Mouse (Mus musculus) left cerebral cortex, adult 11 months (tissue): ENCODE data around the gene Patj.
A peak's percentile ranks its signal among the peaks of the same experiment; 100 is the strongest.

Experiments
- DNase-seq: peaks from one replicate; pipeline ENCODE4 v3.0.0; 2022; ENCODE audit warnings: low spot score

The Patj gene

DNA sequence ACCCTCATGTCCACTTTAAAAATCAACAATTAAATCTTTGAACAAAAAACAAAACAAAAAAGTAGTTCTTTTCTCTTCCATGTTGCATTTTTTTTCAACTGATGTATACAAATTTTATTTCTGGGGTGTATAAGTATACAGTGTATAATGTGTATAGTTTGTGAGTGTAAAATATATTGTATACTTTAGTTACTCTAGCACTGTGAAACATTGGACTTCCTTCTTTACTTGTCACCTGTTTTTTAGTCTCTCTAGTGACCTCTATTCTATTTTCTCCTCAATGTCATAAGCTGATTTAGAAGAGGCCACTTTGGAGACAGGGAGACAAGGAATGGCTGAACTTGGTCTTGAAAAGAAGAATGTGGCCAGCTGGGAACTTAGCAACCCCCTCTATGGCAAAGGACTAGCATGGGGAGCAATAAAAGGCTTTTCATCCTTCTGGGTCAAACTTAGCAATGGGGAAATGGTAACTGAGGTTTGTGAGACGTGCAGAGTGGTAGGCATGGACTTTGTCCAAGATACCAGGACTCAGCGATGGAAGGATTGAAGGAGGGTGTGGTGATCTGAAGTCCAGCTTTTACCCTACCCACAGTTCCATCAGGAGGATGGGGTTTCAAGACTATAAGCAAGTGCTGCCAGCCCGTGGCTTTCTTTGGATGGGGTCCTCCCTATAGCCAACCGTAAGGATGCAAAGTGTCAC lies 54.1 kb downstream of the Patj start:
- no peak for DNase-seq

DNA sequence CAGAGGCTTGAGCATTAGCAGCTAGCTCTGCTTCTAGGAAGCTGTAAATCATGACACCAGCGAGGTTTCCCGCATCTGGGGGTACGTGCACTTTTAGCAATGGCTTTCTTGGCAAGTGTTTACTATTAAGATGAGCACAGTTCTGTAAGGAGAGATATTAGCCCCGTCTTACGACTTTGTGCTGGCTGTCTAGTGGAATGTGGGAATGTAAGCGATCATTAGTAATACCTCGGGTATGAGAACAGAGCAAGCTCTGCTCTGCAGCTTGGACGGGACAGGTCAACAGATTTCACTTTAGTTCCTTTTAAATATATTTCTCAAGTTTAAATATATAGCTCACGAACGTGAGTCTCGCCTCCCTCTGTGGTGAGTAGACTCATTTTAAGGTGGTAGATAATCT lies 54.7 kb downstream of the Patj start:
- no peak for DNase-seq

DNA sequence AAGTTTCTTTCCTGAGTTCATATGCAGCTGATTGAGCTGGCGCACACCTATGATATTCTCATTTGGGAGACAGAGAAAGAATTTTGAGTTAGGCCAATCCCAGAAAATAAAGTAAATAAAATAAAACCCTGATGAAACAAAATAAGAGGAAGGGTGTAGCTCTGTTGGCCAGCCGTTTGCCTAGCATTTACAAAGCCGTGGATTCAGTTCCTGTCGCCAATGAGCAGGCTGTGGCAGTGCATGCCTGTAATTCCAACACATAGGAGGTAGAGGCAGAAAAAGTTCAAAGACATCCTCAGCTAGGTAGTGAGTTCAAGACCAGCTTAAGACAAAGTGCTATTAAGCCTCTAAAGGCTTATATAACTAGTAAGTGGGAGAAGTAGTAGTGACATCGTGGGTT lies 55.2 kb downstream of the Patj start:
- DNase-seq, result no peak

DNA sequence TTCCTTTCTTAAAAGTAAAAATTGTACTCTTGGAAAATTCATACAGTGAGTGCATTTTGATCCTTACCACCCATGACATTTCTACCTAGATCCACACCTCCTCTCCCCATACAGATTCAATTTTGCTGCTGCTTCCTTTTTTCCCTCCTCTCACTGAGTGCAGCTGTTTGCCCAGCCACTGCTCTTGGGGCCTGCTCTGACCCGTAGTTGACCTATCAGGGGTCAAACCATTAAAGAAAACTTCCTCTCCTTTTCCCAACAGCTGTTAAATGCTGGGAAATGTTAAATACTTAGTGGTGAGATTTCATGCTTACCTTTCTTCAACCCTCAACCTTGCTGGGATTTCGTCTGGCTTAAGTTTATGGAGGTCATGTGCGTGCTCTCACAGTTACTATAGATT lies 55.7 kb downstream of the Patj start:
- DNase-seq, result no peak

DNA sequence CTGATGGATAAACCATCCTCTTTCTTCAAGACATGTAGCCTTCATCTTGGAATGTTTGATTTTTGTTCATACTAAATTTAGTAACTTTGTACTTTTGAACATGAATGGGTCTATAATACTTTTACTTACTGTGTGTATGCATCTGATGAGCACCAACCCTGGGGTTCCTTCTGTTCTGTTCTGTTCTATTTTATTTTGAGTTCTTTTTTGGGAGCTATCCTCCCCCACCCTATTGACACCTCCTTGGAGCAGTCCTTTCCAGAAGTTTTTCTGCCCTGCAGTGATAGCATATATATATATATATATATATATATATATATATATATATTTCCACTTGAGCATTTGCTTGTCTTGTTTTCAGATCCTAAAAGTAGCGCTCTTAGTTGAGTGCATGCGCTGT lies 57.1 kb downstream of the Patj start:
- DNase-seq, result no peak

DNA sequence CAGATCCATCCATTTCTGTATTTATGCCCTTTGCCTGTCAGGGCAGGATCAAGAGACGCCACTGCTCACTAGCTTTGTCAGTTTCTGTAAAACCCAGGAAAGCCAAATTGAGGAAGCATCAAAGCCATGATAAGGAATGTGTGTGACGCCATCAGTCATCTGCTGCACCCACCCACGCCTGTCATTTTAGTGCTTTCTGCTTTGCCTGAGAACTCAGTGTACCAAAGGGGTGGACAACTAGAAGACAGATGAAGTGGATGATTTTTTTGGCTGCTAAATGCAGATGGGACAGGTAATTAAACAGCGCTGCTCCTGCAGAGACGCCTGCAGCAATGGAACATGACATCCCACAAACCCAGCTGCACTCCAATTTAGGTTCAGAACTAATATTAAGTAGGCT lies 57.6 kb downstream of the Patj start:
- peak; percentile 48 for DNase-seq

DNA sequence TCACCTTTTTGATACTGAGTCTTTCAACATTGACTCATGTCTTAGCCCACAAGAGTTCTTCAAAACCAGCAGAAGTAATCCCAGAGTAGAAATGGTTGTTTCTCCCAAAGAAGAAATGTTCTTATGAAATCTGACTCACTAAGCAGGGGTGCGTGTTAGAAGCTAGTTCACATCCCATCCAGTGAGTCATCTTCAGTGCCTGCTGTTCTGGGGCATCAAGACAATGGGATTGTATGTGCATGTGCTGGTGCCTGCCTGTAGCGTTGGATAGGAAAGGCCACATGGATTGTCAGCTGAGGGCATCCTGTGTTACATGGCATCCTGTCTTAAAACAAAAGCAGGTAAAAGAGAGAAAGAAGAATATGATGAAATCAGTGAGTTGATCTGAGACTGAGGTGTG lies 59.8 kb downstream of the Patj start:
- DNase-seq, result no peak

DNA sequence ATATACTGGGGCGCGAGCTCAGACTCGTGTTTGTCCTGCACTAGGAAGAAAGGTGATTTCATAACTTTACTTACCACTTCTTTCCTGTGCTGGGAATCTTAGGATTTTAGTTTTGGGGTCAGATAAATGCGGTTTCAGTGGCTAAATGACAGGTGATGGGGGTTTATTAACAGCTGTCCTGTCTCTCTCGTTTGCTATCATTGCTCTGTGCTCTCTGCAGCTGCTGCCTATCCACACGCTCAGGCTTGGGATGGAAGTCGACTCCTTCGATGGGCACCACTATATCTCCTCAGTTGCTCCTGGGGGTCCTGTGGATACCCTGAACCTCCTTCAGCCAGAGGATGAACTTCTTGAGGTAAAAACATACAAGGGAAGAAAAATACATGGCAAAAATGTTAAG lies 60.3 kb downstream of the Patj start:
- no peak for DNase-seq

DNA sequence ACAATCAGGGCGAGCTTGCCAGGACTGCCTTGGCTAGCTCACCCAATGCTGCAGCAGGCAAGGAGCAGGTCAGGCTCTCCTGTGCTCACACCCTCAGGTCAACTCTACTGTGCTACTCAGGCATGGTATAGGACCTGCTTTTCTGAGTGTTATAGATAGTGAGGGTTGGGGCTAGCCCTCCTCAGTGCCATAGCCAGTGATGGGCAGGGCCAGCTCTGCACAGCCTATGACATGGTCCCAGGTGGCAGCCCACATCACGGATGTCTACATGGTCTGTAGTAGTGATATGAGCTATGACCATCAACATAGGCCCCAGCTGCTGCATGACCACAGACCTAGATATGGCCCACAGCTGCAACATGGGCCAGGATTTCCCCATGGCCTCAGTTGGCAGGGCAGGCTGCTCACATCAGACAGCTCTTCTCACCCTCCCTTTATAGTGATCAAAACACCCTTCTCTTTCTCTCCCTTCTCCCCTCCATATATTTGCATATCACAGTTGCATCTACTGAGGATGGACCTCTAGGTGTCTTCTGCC lies 66.3 kb downstream of the Patj start:
- no peak for DNase-seq

DNA sequence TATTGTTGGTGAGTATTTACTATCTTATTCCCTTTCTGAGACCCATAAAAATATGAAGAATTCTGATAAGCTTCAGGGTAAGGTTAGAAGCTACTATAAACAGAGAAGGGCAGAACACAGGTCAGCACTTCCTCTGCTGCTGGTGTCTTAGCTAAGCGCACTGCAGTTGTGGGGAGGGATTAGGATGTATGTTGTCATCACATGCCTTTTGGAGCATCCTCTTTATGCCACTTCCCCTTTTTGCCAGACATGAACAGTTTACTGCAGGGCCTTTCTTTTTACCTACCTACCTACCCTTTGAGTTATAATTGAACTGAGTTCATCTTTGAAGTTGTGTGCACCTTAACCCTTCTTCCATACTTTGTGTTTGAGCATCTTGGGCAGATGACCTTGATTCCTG lies 69.9 kb downstream of the Patj start:
- DNase-seq, result no peak

DNA sequence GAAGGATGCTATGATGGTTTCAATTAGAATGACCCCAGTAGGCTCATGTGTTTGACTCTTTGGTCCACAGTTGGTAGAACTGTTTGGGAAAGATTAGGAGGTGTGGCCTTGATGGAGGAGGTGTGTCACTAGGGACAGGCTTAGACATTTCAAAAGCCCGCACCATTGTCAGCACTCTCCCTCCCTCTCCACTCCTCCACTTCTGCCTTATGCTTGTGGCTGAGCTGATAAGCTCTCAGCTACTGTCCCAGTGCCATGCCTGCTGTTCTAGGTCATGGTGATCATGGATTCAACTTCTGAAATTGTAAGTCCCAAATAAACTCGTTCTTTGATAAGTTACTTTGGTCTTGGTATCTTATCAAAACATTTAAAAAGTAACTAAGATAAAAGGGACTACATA lies 70.3 kb downstream of the Patj start:
- DNase-seq, result no peak

DNA sequence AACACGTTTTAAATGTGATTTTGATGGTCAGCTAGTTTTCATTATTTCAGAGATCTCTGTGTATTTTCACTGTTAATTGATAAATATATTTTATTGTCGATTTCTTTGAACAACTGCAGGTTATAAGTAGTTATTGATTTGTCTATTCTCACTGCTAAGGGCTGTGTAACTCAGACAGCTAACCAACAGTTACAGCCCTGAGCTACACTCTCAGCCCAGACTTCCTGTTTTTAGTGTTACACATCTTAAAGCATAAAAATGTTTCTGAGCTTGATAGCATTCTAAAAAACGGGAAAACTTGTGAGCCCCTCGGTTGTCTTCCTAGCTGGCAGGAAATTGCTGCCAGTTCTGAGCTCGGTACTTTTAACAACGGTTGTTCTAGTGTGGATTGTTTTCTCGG lies 75.8 kb downstream of the Patj start:
- no peak for DNase-seq

DNA sequence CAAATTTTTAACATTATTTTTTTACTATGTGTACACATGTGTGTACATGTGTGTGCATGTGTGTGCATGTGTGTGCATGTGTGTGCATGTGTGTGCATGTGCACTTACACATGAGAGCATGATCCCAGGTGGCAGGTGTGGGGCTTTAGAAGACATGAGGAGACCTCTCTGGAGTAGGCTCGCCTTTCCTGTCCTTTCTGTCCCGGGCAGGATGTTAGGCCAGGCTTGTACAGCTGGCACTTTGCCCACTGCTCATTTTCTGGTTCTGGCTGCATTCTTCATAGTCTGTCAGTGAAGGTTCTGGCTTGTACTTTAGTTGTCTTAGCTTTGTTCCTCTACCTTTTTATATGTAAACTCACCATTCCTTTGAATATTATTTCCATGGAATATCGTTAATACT lies 77.9 kb downstream of the Patj start:
- no peak for DNase-seq

DNA sequence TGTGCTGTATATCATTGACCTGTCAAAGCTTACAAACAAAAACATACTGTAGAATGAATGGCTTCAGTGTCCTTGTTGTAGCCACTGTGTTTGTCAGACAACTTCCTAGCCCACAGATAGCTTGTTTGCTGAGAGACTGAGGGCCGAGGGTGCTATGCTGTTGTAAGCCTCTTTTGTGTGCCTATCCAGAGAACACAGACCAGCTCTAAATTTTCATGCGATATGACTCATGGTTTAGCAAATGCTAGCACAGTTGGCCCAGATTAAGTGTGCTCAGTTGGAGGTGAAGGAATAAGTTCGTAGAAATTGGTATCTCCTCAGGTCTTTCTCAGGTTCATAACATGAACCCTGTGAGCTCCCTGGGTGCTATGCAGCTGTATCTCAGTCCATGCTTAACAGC lies 82.4 kb downstream of the Patj start:
- DNase-seq, result no peak

DNA sequence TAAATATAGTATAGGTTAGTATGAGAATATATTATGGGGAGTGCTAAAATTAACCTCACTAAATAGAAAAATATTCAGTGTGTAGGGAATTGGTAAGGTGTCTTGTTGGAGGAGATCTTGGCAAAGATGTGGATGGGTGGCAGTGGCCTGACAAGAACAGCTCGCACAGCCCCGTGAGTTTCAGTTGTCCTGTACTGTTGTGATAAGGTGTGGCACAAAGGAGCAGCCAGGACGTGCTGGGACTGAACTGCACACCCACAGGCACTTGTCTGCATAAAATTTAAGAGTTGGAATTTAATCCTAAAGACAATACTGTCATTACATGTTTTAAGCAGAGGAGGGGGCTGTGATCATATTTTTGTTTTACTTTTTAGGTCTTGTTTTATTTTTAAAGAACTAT lies 90.9 kb downstream of the Patj start:
- no peak for DNase-seq

DNA sequence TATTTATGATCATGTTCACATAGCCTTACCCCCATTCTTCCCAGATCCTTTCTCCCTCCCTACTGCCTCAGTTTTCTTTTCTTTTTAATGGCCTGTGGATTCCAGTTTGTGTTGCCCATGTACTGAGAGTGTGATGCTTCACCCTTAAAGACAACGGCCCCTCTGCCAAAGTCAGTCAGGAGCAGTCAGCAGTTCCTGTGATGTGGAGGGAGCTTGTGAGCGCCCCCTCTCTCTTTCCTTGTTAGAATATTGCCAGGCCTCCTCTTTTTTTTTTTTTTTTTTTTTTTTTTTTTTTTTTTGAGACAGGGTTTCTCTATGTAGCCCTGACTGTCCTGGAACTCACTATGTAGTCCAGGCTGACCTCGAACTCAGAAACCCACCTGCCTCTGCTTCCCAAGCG lies 91.3 kb downstream of the Patj start:
- no peak for DNase-seq

DNA sequence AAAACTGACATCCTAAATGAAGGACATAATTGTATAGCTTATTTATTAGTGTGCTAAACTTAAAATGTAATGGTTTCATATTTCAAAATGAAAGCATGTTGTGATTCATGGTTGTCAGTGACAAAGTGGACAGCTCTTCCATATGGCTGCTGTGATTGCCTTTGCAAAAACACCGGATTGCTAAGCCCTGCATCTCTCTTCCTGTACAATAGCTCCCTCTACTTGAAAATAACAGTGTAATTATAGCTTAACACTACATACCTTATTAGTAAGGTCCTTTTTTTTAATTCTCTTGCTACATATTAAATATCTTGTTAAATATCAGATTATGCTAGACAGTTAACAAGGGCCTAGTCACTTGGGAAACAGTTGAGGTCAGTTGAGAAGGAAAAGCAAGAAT lies 93.8 kb downstream of the Patj start:
- no peak for DNase-seq

DNA sequence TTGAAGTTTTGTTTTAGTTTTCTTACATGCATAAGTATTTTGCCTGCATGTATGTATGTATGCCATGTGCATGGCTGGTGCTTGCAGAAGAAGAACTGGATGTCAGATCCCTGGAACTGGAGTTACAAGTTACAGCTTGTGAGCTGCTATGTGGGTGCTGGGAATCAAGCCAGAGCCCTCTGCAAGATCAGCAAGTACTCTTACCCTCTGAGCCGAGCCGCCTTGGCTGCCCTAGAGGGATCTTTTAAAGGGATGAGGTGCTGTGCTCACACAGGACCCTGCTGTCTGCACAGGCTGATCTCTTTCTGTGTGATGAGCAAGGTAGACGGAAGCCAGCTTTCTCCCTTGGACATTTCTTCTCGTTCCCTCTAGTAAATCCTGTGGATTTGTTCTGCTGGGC lies 102.8 kb downstream of the Patj start:
- DNase-seq, result no peak

DNA sequence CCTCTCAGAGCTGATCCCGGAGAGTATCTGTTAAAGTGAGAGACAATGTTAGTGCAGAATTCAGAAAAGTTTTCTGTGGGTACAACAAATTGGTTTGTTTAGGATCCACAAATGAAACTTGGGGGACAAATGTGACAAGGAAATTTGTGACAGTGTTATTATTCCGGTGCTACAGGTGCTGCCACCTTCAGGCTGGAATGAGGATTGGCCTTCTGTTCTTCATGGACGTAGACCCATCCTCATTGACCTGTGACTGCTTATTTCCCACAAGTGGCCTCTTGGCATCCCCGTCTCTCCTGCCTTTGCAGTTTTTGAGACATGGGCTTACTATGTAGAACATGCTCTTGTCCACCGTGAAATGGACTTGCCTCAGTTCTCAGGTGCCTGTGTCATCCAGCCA lies 104.6 kb downstream of the Patj start:
- DNase-seq, result no peak

DNA sequence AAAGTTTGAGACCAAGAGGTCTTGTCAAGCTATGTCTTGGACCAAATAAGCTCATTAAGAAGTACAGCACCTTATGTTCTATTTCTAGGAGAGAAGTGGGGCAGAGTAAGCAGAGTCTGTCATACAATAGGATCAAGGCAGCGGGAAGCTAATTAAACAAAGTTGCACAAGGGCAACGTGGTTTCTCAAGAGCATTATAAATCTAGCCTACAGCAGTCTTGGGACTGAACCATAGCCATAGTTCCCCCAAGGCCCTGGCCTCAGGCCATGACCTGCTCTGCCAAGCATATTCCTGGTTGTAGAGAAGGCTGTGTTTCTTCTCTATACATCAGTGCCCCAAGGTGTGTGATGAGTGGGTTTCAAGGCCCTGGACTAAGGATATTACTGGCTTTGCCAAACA lies 105.3 kb downstream of the Patj start:
- DNase-seq, result no peak

DNA sequence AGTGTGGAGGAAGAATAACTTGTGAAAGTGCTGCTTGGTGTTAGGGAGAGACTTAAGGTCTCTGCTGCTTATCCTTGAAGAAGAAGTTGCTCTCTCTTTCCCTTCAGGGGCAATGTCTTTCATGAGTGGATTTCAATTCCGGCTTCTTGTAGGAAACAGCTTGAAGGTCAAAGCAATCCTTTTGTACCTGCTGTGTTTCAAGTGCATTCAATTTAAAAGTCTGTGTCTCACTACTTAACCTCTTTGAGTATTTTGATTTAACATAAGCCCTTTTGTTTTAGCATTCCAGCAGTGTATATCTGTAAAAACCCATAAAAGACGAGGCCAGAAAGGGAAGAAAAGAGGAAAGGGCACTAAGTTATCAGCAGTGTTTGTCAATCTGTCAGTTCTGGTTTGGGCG lies 109.2 kb downstream of the Patj start:
- DNase-seq, result no peak

DNA sequence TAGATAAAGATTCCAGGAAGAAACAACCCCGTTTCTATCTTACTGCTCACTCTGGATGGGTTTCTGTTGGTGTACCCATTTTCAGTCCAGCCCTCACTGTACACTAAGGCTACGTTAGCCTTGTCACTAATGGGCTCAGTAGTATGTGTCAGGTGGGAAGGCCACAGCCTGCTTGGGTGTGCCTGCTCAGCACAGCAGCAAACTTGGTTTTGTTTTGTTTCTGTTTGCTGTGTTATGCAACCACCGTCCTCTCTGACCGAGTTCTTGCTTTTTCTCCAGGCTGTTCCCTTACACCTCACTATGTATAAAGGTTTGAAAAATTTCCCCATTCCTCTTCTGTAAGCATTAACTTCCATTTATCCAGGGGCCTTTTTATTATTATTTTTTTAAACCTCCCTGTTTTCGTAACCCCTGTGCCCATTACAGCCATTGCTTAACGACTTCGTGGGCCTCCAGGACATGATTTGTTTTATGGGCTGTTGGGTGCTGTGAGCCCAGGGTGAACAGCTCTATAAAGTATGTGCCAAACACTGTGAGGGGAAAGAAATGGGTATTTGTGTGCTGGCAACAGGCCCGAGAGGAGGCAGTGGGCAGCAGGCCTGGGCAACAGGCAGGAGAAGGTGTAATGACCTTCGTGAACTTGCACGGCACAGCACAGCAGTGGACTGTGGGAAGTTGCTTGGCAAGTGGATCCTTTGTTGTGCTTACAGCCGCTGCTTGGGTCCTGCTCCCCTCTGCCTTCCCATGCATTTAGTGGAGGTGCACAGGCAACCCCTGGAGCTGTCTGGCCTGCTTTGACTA lies 113.1 kb downstream of the Patj start:
- no peak for DNase-seq

DNA sequence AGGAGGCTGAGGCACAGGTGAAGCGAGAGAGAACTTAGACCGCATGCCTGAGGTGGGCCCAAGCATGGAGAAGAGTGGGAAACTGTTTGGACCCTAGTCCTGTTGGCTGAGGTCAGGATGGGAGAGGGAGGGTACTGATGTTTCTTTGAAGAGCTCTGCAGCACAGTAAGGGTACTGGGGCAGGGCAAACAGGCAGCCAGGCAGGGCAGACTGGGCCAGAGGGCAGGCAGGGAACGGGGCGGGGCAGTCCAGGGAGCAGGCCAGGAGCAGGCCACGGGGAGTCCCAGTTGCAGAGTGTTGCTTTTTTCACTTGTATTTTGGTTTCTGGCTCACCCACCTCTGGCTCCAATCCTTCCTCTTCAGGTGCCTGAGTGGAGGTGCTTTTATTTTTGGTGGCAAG lies 114.4 kb downstream of the Patj start:
- no peak for DNase-seq

DNA sequence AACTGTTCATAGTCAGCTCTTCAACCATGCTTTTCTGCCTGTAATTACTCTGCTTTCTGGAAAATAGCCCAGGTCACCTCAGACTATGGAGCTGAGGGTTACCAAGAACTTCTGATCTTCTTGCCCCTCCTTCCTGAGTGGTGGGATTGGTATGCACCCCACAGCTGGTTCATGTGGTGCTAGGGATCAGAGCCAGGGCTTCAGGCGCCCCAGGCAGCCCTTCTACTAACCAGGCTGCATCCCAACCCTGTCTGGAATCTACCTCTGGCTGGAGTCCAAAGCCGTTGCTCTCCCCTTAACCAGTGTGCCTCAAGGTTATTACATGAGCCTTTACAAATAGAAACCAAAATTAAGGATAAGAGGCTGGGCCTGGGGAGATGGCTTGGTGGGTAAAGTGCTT lies 115.7 kb downstream of the Patj start:
- DNase-seq, result no peak
